Mouse (Mus musculus): ENCODE results near the gene Prlr. TPM values are rescaled to one million over a fixed set of nuclear protein-coding genes. Genes with fewer than 3 reads are reported as not detected.
A peak's percentile ranks its signal among the peaks of the same experiment; 100 is the strongest.

Gene Prlr
- 0.28 and 0.29 TPM in 2 replicates for polyA plus RNA-seq (2016; fragmentation: Nextera tagmentation; extraction: Ambion mirVana)

- 7% methylated on average over 9 of the region's 9 CpGs for WGBS
- H3K27ac ChIP-seq (replicated peaks), result peak within 1 kb of the TSS; percentile 30; the same call in 1 of the 2 replicates
- no peaks in the 10 kb centered on the region for H3K36me3 ChIP-seq
- H3K4me3 ChIP-seq, result peak within 1 kb of the TSS; percentile 55
- DNase-seq (ENCODE audit: low spot score), result no peak
- H3K27me3 ChIP-seq (ENCODE audit: low read depth, poor library complexity, severe bottlenecking), result peaks cover 28% of the 10 kb centered on the region
- H3K4me1 ChIP-seq, result peaks cover 12% of the 10 kb centered on the region
- no peaks in the 10 kb centered on the region for H3K9me3 ChIP-seq (replicated peaks)
Measured at GRCm38 (mm10) chr15:10177083-10177482, at the start of gene Prlr. Gene Prlr, plus strand, starts transcription at chr15:10177238.

- no peaks in the 10 kb centered on the region for H3K27me3 ChIP-seq (ENCODE audit: low read depth, poor library complexity, severe bottlenecking)
- H3K36me3 ChIP-seq, result no peaks in the 10 kb centered on the region
- H3K27ac ChIP-seq (replicated peaks), result no peak overlapping the region
- H3K4me1 ChIP-seq, result no peaks in the 10 kb centered on the region
- no peak overlapping the region for H3K4me3 ChIP-seq
- no peak for DNase-seq (ENCODE audit: low spot score)
- no peaks in the 10 kb centered on the region for H3K9me3 ChIP-seq (replicated peaks)
- WGBS, result 94% methylated on average over 2 of the region's 2 CpGs
Measured at GRCm38 (mm10) chr15:10133781-10134180, 43.3 kb upstream of the Prlr start.

DNA sequence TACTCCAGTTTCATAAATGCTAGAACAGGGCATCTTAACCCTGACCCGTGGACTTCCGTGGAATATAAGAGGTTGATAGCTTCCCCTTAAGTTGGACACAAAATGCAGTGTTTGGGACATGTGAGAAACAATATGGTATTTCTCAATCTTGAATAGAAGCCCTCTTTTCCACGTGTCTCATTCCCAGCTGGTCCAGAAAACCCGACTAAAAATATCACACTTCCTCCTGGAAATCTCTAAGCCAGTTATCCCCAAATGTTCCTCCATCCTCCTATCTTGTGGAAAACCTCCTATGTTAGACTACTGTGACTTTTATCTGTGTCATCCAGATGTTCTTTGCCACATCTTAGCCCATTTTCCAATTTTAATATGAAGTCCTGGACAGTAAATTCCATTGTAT, 42.1 kb upstream of the Prlr start:
- no peaks in the 10 kb centered on the region for H3K9me3 ChIP-seq (replicated peaks)
- no peak overlapping the region for H3K27ac ChIP-seq (replicated peaks)
- 82% methylated on average over 4 of the region's 4 CpGs for WGBS
- no peaks in the 10 kb centered on the region for H3K27me3 ChIP-seq (ENCODE audit: low read depth, poor library complexity, severe bottlenecking)
- no peak overlapping the region for H3K4me3 ChIP-seq
- no peak for DNase-seq (ENCODE audit: low spot score)
- no peaks in the 10 kb centered on the region for H3K4me1 ChIP-seq
- no peaks in the 10 kb centered on the region for H3K36me3 ChIP-seq

DNA sequence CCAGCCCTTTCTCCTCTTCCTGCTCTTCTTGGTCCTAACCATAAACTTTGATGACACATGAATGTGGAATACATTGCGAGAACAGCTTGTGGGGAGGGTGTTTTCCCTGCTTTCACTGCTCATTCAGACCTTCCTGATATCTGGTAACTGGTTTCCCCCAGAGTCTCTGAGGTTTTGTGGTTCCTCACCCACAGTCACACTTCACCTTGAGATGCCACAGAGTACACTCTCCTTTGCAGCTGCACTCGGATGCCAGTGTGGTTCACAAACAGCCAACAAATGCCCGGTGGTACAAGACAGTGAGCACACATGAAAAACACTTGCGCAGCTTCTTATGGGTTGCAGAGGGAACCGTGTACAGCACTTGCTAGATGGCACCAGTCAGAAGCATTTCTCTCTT, 32.5 kb upstream of the Prlr start:
- H3K27me3 ChIP-seq (ENCODE audit: low read depth, poor library complexity, severe bottlenecking), result no peaks in the 10 kb centered on the region
- DNase-seq (ENCODE audit: low spot score), result no peak
- H3K36me3 ChIP-seq, result no peaks in the 10 kb centered on the region
- H3K4me3 ChIP-seq, result no peak overlapping the region
- 95% methylated on average over 5 of the region's 5 CpGs for WGBS
- H3K27ac ChIP-seq (replicated peaks), result no peak overlapping the region
- no peaks in the 10 kb centered on the region for H3K9me3 ChIP-seq (replicated peaks)
- no peaks in the 10 kb centered on the region for H3K4me1 ChIP-seq

GRCm38 (mm10) chr15:10148196-10148595, 28.8 kb upstream of the Prlr start:
- no peak overlapping the region for H3K27ac ChIP-seq (replicated peaks)
- DNase-seq (ENCODE audit: low spot score), result no peak
- 93% methylated on average over 4 of the region's 4 CpGs for WGBS
- H3K36me3 ChIP-seq, result no peaks in the 10 kb centered on the region
- H3K27me3 ChIP-seq (ENCODE audit: low read depth, poor library complexity, severe bottlenecking), result no peaks in the 10 kb centered on the region
- no peaks in the 10 kb centered on the region for H3K4me1 ChIP-seq
- no peaks in the 10 kb centered on the region for H3K9me3 ChIP-seq (replicated peaks)
- H3K4me3 ChIP-seq, result no peak overlapping the region

GRCm38 (mm10) chr15:10160663-10161062, 16.4 kb upstream of the Prlr start:
- Histone ChIP-seq H3K4me1 (no peaks in the 10 kb centered on the region), H3K36me3 (no peaks in the 10 kb centered on the region), H3K27me3 (ENCODE audit: low read depth, poor library complexity, severe bottlenecking) (no peaks in the 10 kb centered on the region), H3K27ac (replicated peaks) (no peak overlapping the region), H3K9me3 (replicated peaks) (peaks cover 5% of the 10 kb centered on the region; the same call in 1 of the 2 replicates), H3K4me3 (no peak overlapping the region)
- WGBS, result 92% methylated on average over 2 of the region's 2 CpGs
- no peak for DNase-seq (ENCODE audit: low spot score)

GRCm38 (mm10) chr15:10175078-10175477, 2.0 kb upstream of the Prlr start:
- peaks cover 12% of the 10 kb centered on the region for H3K4me1 ChIP-seq
- no peaks in the 10 kb centered on the region for H3K36me3 ChIP-seq
- H3K4me3 ChIP-seq, result no peak overlapping the region
- WGBS, result 89% methylated on average over 6 of the region's 6 CpGs
- H3K9me3 ChIP-seq (replicated peaks), result no peaks in the 10 kb centered on the region
- no peak overlapping the region for H3K27ac ChIP-seq (replicated peaks)
- no peak for DNase-seq (ENCODE audit: low spot score)
- H3K27me3 ChIP-seq (ENCODE audit: low read depth, poor library complexity, severe bottlenecking), result peaks cover 28% of the 10 kb centered on the region

DNA sequence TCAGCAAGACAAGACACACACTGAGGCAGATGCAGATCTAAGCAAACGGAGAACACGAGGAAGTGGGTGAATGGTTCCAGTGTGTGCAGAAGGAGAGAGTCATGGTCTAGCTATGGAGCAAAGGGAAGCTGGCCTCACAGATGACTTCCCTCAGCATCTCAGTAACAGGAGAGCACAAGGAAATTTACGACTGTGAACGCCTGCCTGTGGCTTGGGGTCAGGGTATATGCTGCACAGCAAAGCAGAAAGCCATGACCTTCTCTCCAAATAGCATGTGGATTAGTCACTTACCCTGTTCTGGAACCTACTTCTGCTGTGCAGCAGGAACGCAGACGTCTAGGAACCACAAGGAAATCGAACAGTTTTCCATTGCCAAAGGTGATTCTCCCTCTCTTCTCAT, 1.4 kb upstream of the Prlr start:
- H3K4me1 ChIP-seq, result peaks cover 12% of the 10 kb centered on the region
- H3K4me3 ChIP-seq, result no peak overlapping the region
- DNase-seq (ENCODE audit: low spot score), result no peak
- peaks cover 28% of the 10 kb centered on the region for H3K27me3 ChIP-seq (ENCODE audit: low read depth, poor library complexity, severe bottlenecking)
- H3K36me3 ChIP-seq, result no peaks in the 10 kb centered on the region
- 80% methylated on average over 7 of the region's 7 CpGs for WGBS
- no peaks in the 10 kb centered on the region for H3K9me3 ChIP-seq (replicated peaks)
- H3K27ac ChIP-seq (replicated peaks), result no peak overlapping the region

GRCm38 (mm10) chr15:10177519-10178130, 587 bp downstream of the Prlr start:
- H3K36me3 ChIP-seq, result no peaks in the 10 kb centered on the region
- H3K4me1 ChIP-seq, result peaks cover 12% of the 10 kb centered on the region
- H3K27ac ChIP-seq (replicated peaks), result peak overlapping the region; percentile 30; the same call in 1 of the 2 replicates
- H3K4me3 ChIP-seq, result peak overlapping the region; percentile 55
- DNase-seq (ENCODE audit: low spot score), result peak; percentile 39
- H3K27me3 ChIP-seq (ENCODE audit: low read depth, poor library complexity, severe bottlenecking), result peaks cover 28% of the 10 kb centered on the region
- 2% methylated on average over 30 of the region's 30 CpGs for WGBS
- H3K9me3 ChIP-seq (replicated peaks), result no peaks in the 10 kb centered on the region

- no peak for DNase-seq (ENCODE audit: low spot score)
- 5% methylated on average over 10 of the region's 10 CpGs for WGBS
- no peak overlapping the region for H3K27ac ChIP-seq (replicated peaks)
- H3K9me3 ChIP-seq (replicated peaks), result no peaks in the 10 kb centered on the region
- H3K36me3 ChIP-seq, result no peaks in the 10 kb centered on the region
- peak overlapping the region; percentile 55 for H3K4me3 ChIP-seq
- peaks cover 28% of the 10 kb centered on the region for H3K27me3 ChIP-seq (ENCODE audit: low read depth, poor library complexity, severe bottlenecking)
- peaks cover 12% of the 10 kb centered on the region for H3K4me1 ChIP-seq
Measured at GRCm38 (mm10) chr15:10178131-10178566, 1.1 kb downstream of the Prlr start.

GRCm38 (mm10) chr15:10180694-10181093, 3.7 kb downstream of the Prlr start:
- peaks cover 12% of the 10 kb centered on the region for H3K4me1 ChIP-seq
- H3K9me3 ChIP-seq (replicated peaks), result no peaks in the 10 kb centered on the region
- DNase-seq (ENCODE audit: low spot score), result no peak
- H3K4me3 ChIP-seq, result no peak overlapping the region
- H3K36me3 ChIP-seq, result no peaks in the 10 kb centered on the region
- 90% methylated on average over 4 of the region's 4 CpGs for WGBS
- peaks cover 28% of the 10 kb centered on the region for H3K27me3 ChIP-seq (ENCODE audit: low read depth, poor library complexity, severe bottlenecking)
- H3K27ac ChIP-seq (replicated peaks), result no peak overlapping the region

DNA sequence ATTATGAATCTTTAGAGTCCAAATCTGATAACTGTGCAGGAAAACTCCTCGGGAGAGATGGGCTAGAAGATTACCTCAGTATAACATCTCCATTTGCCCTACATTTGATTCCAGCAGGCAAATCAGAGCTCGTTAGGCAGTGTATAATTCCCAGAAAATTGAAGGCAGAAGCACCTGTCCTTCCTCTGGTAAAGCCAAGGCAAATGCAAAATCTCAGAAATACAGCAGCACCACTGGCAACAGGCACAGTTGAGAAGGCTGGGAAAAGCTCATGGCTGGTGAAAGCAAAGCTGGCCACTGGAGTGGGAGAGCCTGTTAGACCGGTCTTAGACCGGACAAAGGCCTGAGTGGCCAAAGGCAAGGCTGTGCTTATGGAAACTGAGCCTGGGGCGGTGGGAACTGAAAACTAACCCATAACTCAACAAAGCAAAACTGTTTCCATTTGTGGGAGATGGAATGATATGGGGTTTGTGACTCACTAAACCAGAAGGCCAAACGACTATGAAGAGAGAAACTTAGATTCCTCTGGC, 15.1 kb downstream of the Prlr start:
- H3K4me1 ChIP-seq, result no peaks in the 10 kb centered on the region
- H3K4me3 ChIP-seq, result no peak overlapping the region
- WGBS, result 84% methylated on average over 6 of the region's 6 CpGs
- H3K36me3 ChIP-seq, result no peaks in the 10 kb centered on the region
- H3K9me3 ChIP-seq (replicated peaks), result no peaks in the 10 kb centered on the region
- H3K27ac ChIP-seq (replicated peaks), result no peak overlapping the region
- DNase-seq (ENCODE audit: low spot score), result no peak
- no peaks in the 10 kb centered on the region for H3K27me3 ChIP-seq (ENCODE audit: low read depth, poor library complexity, severe bottlenecking)

GRCm38 (mm10) chr15:10200991-10201390, 24.0 kb downstream of the Prlr start:
- WGBS, result 89% methylated on average over 5 of the region's 5 CpGs
- no peak for DNase-seq (ENCODE audit: low spot score)
- H3K27me3 ChIP-seq (ENCODE audit: low read depth, poor library complexity, severe bottlenecking), result no peaks in the 10 kb centered on the region
- no peaks in the 10 kb centered on the region for H3K9me3 ChIP-seq (replicated peaks)
- no peaks in the 10 kb centered on the region for H3K4me1 ChIP-seq
- H3K4me3 ChIP-seq, result no peak overlapping the region
- H3K27ac ChIP-seq (replicated peaks), result no peak overlapping the region
- H3K36me3 ChIP-seq, result no peaks in the 10 kb centered on the region

Data from midbrain, embryonic 10.5 days (tissue).